Mouse (Mus musculus): ENCODE results near the gene Fgfr2. TPM values are rescaled to one million over a fixed set of nuclear protein-coding genes. Genes with fewer than 3 reads are reported as not detected.
A peak's percentile ranks its signal among the peaks of the same experiment; 100 is the strongest.

The Fgfr2 gene
- polyA plus RNA-seq, 1 experiment from 2014 or later, result 24.9 TPM

DNA sequence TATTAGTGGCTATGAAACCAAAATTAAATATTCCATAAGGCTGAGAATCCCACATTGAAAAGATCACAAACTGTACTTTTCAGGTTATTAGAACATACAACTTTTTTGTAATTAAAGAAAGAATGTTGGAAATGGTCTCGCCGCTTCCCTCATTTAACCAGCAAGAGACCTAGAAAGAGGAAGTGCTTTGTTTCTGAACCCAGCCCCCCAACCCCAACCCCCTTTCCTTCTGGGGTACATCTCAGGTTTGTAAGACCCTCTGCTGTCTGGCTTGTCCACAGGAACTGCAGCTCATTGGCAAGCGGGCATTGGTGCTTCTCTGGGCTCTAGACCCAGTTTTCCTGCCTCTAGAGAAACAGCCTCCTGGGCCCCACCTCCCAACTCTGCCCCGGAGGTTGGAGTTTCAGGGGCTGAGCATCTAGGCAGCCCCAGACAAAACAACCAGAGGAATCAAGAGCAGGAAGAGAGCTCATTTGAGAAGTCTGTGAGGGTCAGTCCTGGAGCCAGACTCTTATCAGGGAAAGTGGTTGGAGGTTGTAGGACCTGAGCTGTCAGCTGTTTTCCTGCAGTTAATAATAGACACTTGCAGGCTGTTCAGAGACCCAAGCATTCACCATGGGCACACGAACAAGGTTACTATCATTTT is 2174.5 kb downstream of the Fgfr2 start:
- Histone ChIP-seq H3K4me1 (ENCODE audit: control insufficient read depth, insufficient read depth, low read length) (peaks cover 33% of the 10 kb centered on the region), H3K9me3 (replicated peaks; ENCODE audit: control insufficient read depth, low read length) (no peaks in the 10 kb centered on the region), H3K9ac (ENCODE audit: low read depth, low read length) (no peak overlapping the region), H3K4me3 (ENCODE audit: low read depth, low read length) (no peak overlapping the region), H3K27me3 (ENCODE audit: control insufficient read depth, insufficient read depth, low read length) (no peaks in the 10 kb centered on the region), H3K27ac (ENCODE audit: low read depth, low read length) (peak overlapping the region; percentile 90), H3K36me3 (ENCODE audit: control insufficient read depth, insufficient read depth, low read length) (no peaks in the 10 kb centered on the region), H3K4me2 (peak overlapping the region; percentile 54)
- ATAC-seq (replicated peaks; ENCODE audit: insufficient number of reproducible peaks, low FRiP score, low TSS enrichment), result peak; percentile 51
- 36% methylated on average over 5 of the region's 5 CpGs for WGBS (ENCODE audit: insufficient replicate concordance)

DNA sequence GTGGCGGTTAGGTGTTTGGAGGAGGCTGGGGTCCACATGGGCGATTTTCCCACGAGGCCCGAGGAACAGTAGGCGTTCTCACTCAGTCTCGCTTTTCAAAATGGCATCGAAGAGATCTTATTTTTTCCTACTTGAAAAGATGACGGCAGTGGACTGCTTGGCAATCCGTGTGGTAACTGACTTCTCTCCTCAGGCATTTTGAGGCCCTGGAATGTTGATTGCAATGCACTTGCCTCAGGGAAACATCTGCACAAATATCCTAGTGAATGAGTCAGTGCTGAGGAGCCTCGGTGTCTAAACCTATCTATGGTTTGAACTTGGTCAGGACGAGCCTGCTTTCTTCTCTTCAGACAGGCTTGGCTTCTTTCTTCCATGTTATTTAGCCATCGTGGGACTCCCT is 2176.8 kb downstream of the Fgfr2 start:
- Histone ChIP-seq H3K4me2 (no peak overlapping the region), H3K9me3 (replicated peaks; ENCODE audit: control insufficient read depth, low read length) (no peaks in the 10 kb centered on the region), H3K27me3 (ENCODE audit: control insufficient read depth, insufficient read depth, low read length) (no peaks in the 10 kb centered on the region), H3K27ac (ENCODE audit: low read depth, low read length) (no peak overlapping the region), H3K9ac (ENCODE audit: low read depth, low read length) (no peak overlapping the region), H3K4me3 (ENCODE audit: low read depth, low read length) (no peak overlapping the region), H3K4me1 (ENCODE audit: control insufficient read depth, insufficient read depth, low read length) (peaks cover 30% of the 10 kb centered on the region), H3K36me3 (ENCODE audit: control insufficient read depth, insufficient read depth, low read length) (no peaks in the 10 kb centered on the region)
- no peak for ATAC-seq (replicated peaks; ENCODE audit: insufficient number of reproducible peaks, low FRiP score, low TSS enrichment)
- 77% methylated on average over 12 of the region's 12 CpGs for WGBS (ENCODE audit: insufficient replicate concordance)

DNA sequence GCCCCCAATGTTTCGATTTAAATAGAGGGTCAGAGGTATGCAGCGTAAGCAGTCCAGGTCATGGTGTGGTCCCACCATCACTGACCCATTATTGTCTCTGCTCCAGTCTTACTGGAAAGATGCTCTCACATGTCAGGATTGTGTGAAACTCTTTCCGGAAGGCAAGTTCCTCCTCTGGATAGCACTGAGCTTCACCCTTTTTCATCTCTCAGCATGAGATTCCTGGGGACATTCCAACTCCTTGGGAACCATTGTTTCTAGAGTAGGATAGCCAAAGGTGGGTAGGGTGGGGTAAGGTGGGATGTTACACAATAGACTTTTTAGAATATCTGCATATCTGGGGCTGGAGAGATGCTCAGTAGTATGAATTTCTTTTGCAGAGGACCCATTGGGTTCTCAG is 2177.4 kb downstream of the Fgfr2 start:
- no peaks in the 10 kb centered on the region for H3K36me3 ChIP-seq (ENCODE audit: control insufficient read depth, insufficient read depth, low read length)
- H3K9me3 ChIP-seq (replicated peaks; ENCODE audit: control insufficient read depth, low read length), result no peaks in the 10 kb centered on the region
- H3K9ac ChIP-seq (ENCODE audit: low read depth, low read length), result no peak overlapping the region
- H3K4me2 ChIP-seq, result no peak overlapping the region
- H3K4me3 ChIP-seq (ENCODE audit: low read depth, low read length), result no peak overlapping the region
- WGBS (ENCODE audit: insufficient replicate concordance), result 91% methylated on average over 3 of the region's 3 CpGs
- no peak for ATAC-seq (replicated peaks; ENCODE audit: insufficient number of reproducible peaks, low FRiP score, low TSS enrichment)
- H3K27me3 ChIP-seq (ENCODE audit: control insufficient read depth, insufficient read depth, low read length), result no peaks in the 10 kb centered on the region
- peaks cover 27% of the 10 kb centered on the region for H3K4me1 ChIP-seq (ENCODE audit: control insufficient read depth, insufficient read depth, low read length)
- no peak overlapping the region for H3K27ac ChIP-seq (ENCODE audit: low read depth, low read length)

DNA sequence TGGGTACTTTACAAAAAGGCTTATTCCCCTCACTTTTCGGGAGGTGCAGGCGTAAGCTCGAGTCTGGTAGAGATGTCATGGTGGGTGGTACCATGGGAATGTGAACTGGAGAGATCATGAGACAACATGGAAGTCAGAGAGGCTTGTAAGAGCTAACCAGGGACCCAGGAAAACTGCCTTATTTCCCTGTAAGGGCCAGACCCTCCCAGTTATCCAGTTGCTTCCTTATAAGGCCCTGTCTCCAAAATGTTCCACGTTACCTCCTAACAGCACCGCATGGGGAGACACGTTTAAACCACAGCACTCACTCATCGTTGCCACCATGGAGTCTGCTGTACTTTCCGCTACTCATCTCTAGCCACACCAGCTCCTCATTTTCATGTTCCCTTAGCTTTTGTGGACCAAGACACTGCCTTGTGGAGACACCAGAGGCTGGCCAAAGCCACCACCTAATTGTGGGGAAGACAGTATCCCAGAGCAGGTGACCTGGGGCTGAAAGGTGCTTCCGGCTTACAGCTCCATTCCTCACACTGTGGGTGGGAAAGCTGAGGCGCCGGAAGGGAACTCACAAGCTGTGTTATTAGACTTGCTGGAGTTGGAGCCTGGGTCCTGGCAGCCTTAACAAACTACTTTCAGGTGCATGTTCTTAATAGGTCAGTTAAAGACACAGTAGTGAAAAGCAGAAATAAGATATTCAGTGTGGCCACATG is 2178.2 kb downstream of the Fgfr2 start:
- H3K4me3 ChIP-seq (ENCODE audit: low read depth, low read length), result no peak overlapping the region
- H3K27me3 ChIP-seq (ENCODE audit: control insufficient read depth, insufficient read depth, low read length), result no peaks in the 10 kb centered on the region
- H3K27ac ChIP-seq (ENCODE audit: low read depth, low read length), result no peak overlapping the region
- 87% methylated on average over 11 of the region's 11 CpGs for WGBS (ENCODE audit: insufficient replicate concordance)
- H3K9me3 ChIP-seq (replicated peaks; ENCODE audit: control insufficient read depth, low read length), result no peaks in the 10 kb centered on the region
- H3K4me2 ChIP-seq, result no peak overlapping the region
- ATAC-seq (replicated peaks; ENCODE audit: insufficient number of reproducible peaks, low FRiP score, low TSS enrichment), result no peak
- H3K9ac ChIP-seq (ENCODE audit: low read depth, low read length), result no peak overlapping the region
- H3K36me3 ChIP-seq (ENCODE audit: control insufficient read depth, insufficient read depth, low read length), result no peaks in the 10 kb centered on the region
- H3K4me1 ChIP-seq (ENCODE audit: control insufficient read depth, insufficient read depth, low read length), result peaks cover 23% of the 10 kb centered on the region

DNA sequence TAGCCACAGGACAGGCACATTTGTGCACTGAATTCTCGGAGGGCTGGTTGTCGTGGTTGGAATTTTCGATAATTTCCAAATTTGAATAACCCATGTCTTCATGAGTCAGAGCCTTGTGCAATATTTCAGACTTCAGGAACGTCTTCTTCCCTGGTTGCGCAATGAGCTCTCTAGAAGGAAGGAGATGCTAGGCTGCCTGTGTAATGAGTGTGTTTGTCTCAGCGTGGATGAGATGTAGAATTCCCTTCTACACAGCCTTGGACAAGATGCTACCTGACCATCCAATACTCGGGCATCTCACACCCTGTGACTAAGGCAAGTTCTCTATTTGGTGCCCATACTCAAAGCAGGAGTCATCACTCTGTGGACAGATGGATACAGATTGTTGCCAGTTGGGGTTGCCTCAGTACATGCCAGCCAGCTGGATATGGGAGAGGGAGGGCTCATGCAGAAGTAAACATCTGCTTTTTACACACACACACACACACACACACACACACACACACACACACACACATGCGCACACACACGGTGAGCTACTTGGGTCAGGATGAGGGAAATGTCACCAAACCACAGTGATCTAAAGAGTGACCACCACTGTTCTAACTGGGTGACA is 2179.8 kb downstream of the Fgfr2 start:
- H3K4me1 ChIP-seq (ENCODE audit: control insufficient read depth, insufficient read depth, low read length), result peaks cover 14% of the 10 kb centered on the region
- H3K4me3 ChIP-seq (ENCODE audit: low read depth, low read length), result no peak overlapping the region
- 85% methylated on average over 9 of the region's 9 CpGs for WGBS (ENCODE audit: insufficient replicate concordance)
- H3K9me3 ChIP-seq (replicated peaks; ENCODE audit: control insufficient read depth, low read length), result no peaks in the 10 kb centered on the region
- H3K36me3 ChIP-seq (ENCODE audit: control insufficient read depth, insufficient read depth, low read length), result no peaks in the 10 kb centered on the region
- no peak overlapping the region for H3K27ac ChIP-seq (ENCODE audit: low read depth, low read length)
- H3K4me2 ChIP-seq, result no peak overlapping the region
- H3K27me3 ChIP-seq (ENCODE audit: control insufficient read depth, insufficient read depth, low read length), result peaks cover under 1% of the 10 kb centered on the region
- no peak for ATAC-seq (replicated peaks; ENCODE audit: insufficient number of reproducible peaks, low FRiP score, low TSS enrichment)
- H3K9ac ChIP-seq (ENCODE audit: low read depth, low read length), result no peak overlapping the region

DNA sequence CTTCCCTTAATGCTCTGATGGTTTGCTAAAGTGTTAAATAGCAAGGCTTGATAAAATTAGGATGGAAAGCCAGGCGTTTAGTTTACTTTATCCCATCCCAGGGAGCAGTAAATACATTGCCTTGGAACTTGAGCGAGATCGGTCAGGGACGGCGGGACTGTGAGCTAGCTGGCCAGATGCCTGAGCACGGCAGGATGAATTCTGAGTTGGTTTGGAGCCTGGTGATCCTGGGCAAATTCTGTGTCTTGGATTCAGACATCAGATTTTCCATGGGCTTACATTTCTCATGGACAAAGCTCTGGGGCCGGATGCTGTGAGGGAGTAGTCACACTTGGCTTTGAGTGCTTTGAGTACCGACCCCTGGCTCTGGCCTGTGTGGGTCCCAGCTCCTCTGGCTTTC is 2182.4 kb downstream of the Fgfr2 start:
- Histone ChIP-seq H3K4me2 (no peak overlapping the region), H3K27ac (ENCODE audit: low read depth, low read length) (no peak overlapping the region), H3K4me3 (ENCODE audit: low read depth, low read length) (no peak overlapping the region), H3K27me3 (ENCODE audit: control insufficient read depth, insufficient read depth, low read length) (peaks cover 27% of the 10 kb centered on the region), H3K4me1 (ENCODE audit: control insufficient read depth, insufficient read depth, low read length) (peaks cover 11% of the 10 kb centered on the region), H3K9me3 (replicated peaks; ENCODE audit: control insufficient read depth, low read length) (no peaks in the 10 kb centered on the region), H3K9ac (ENCODE audit: low read depth, low read length) (no peak overlapping the region), H3K36me3 (ENCODE audit: control insufficient read depth, insufficient read depth, low read length) (no peaks in the 10 kb centered on the region)
- WGBS (ENCODE audit: insufficient replicate concordance), result 80% methylated on average over 8 of the region's 8 CpGs
- no peak for ATAC-seq (replicated peaks; ENCODE audit: insufficient number of reproducible peaks, low FRiP score, low TSS enrichment)

DNA sequence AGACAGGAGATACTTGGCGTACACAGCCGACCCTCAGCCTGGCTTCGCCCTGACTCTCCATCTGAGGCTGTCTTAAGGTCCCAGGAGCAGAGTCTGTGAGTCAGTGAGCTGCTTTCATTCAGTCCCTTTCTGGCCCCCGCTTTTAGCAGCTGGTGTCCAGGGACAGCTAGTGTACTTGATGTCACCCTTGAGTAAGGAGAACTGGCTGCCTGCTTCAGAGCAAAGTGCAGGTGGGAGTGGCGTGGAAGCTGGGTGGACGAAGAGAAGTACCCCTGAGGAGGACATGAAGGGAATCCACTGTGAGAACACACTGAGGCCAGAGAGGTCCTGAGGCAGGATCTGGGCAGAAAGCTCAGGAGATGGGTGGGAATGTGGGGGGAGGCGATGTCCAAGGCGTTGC is 2184.3 kb downstream of the Fgfr2 start:
- Histone ChIP-seq H3K27ac (ENCODE audit: low read depth, low read length) (no peak overlapping the region), H3K27me3 (ENCODE audit: control insufficient read depth, insufficient read depth, low read length) (peaks cover 40% of the 10 kb centered on the region), H3K4me3 (ENCODE audit: low read depth, low read length) (no peak overlapping the region), H3K4me2 (no peak overlapping the region), H3K4me1 (ENCODE audit: control insufficient read depth, insufficient read depth, low read length) (peaks cover 18% of the 10 kb centered on the region), H3K36me3 (ENCODE audit: control insufficient read depth, insufficient read depth, low read length) (no peaks in the 10 kb centered on the region), H3K9ac (ENCODE audit: low read depth, low read length) (no peak overlapping the region), H3K9me3 (replicated peaks; ENCODE audit: control insufficient read depth, low read length) (no peaks in the 10 kb centered on the region)
- 84% methylated on average over 8 of the region's 8 CpGs for WGBS (ENCODE audit: insufficient replicate concordance)
- ATAC-seq (replicated peaks; ENCODE audit: insufficient number of reproducible peaks, low FRiP score, low TSS enrichment), result no peak

DNA sequence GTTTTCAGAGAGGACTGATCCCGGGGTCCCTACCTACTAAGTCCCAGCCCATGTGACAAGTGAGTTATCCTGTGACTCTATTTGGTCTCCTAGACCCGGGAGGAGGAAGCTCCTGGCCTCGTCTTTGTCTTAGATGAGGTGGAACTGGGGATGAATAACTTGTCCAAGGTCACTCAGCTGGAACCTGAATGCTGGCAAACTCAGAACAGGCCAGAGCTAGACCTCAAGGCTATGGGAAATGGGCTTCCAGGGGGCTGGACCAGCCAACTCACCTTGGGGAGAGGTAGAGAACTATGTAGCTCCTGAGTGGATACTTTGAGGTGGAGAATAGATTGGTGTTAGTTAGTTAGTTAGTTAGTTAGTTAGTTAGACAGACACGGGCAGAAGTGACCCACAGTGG is 2185.1 kb downstream of the Fgfr2 start:
- 60% methylated on average over 4 of the region's 4 CpGs for WGBS (ENCODE audit: insufficient replicate concordance)
- Histone ChIP-seq H3K9me3 (replicated peaks; ENCODE audit: control insufficient read depth, low read length) (no peaks in the 10 kb centered on the region), H3K27ac (ENCODE audit: low read depth, low read length) (no peak overlapping the region), H3K4me2 (no peak overlapping the region), H3K4me1 (ENCODE audit: control insufficient read depth, insufficient read depth, low read length) (peaks cover 18% of the 10 kb centered on the region), H3K4me3 (ENCODE audit: low read depth, low read length) (no peak overlapping the region), H3K9ac (ENCODE audit: low read depth, low read length) (no peak overlapping the region), H3K36me3 (ENCODE audit: control insufficient read depth, insufficient read depth, low read length) (no peaks in the 10 kb centered on the region), H3K27me3 (ENCODE audit: control insufficient read depth, insufficient read depth, low read length) (peaks cover 47% of the 10 kb centered on the region)
- ATAC-seq (replicated peaks; ENCODE audit: insufficient number of reproducible peaks, low FRiP score, low TSS enrichment), result no peak

All from heart, embryonic 11.5 days (tissue).